Mouse (Mus musculus) liver, postnatal 0 days (tissue): ENCODE data around the gene Bcl2l1.

Experiments used
- CTCF ChIP-seq: sonication (generic); IDR thresholded peaks from 2 replicates; pipeline ENCODE4 v1.5.1; 2016; ENCODE audit warnings: antibody characterized with exemption, low read depth
- EP300 ChIP-seq: IDR thresholded peaks from 2 replicates; pipeline ENCODE4 v1.6.1; 2016; ENCODE audit warnings: antibody characterized with exemption, low read depth, mild to moderate bottlenecking

- TF ChIP-seq CTCF (no peak), EP300 (no peak)
Measured at GRCm38 (mm10) chr2:152776019-152776418, 55.5 kb downstream of the Bcl2l1 start.
